Mouse (Mus musculus) T-helper 1 cell (primary cell): ENCODE results near the gene Gm10428.

Experiments used
- in situ Hi-C: fragments of 300-600 bp; cut with MboI, MseI; formaldehyde crosslinking; loops from one replicate; pipeline ENCODE4 v1.15.1; 2025; ENCODE audit warnings: high pct_unique_total_duplicates

Gm10428 gene

DNA sequence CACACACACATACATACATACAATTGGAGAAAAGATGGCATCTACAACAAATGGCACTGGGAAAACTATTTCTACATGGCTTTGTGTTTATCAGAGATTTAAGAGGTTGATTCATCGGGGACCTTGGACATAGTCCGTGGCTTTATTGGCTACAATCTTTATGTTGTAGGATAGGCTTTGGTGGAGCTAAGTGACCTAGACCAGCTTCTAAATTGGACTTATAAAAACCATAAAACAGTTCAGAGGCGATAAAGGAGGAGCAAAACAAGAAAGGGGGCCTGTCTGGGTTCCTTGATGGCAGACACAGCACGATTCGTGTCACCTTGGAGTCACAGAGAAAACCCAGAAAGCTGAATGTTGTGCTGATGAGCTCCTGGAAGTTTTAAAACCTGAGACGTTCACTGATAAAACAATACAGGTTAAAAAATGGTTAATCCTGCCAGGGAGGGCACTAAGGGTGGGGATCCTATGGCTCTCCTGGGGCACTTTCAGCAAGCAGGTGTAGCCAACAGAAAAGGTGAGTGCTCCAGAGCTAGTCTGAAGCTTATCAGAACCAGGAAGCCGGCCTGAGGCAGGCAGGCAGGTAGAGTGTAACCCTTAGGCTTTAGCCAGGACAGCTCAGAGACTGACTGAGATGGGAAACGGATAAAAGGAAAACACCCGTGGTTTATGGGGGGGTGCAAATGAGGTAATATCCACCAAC lies 8.0 kb downstream of the Gm10428 start:
- in situ Hi-C loops: no loop called here

GRCm38 (mm10) chr11:62776510-62776909 lies 23.6 kb downstream of the Gm10428 start:
- in situ Hi-C loops: no loop called here

DNA sequence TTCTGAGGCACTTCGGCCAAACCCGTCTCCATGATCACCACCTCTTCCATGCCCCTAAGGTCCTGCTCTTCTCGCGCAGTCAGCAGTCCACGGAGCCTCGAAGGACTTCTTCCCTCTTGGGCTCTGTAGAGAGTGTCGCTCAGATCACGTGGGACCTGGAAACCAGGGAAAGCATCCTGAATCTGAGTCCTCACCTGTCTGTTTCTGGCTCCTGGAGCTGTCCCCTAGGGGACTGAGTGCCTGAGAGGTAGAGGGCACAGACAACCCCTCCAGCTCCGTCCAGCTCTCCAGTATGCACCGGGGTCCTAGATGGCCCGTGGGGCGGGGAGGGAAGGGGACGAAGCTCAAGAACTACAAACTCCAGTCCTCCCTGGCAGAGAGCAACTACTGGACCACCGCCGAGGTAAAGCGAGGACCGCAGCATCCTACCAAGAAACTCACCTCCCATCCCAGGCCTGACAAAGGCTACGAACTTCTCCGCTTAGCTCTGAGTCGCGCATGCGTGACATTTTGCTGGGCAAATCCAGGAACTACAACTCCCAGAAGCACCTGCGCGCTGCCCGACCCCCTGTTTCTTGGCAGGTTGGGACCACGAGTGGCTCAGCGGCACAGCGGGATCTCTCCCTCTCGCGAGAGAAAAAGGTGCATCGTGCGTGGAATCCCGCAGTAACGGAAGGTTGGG lies 36.2 kb downstream of the Gm10428 start, which contains the start of gene Zfp286:
Zfp286 (minus strand) TSS at position 528 of the 682 bp plus-strand sequence.
- in situ Hi-C loops: no loop called here

DNA sequence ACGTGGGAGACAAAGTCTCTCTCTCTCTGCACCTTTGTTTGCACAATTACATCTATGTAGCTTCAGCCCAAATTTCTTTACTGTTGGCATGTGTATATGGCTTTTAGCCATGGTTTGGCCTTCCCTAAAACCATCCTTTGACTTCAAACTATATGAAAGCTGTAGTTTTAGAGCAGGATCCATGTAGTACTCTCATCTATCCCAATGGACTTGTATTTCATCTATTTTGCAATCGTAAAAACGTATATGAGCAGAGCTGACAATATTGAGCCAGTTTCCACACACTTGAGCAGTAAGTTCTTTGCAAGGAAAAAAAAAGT lies 36.7 kb downstream of the Gm10428 start:
- in situ Hi-C loops: no loop called here
